In genomic region chr9:121669348-121669791, GRCm38 (mm10) we compare ENCODE assay signal across 8 mouse cellular contexts. TPM values are rescaled to one million over a fixed set of nuclear protein-coding genes. Genes with fewer than 3 reads are reported as not detected.
A peak's percentile ranks its signal among the peaks of the same experiment; 100 is the strongest.
DNase-seq lines count a peak whose midpoint lies in the region; ATAC-seq lines count a peak whose summit lies in the region.

No protein-coding gene starts in this region.

- peak; percentile 63 for DNase-seq in CD4-positive helper T cell, adult 2 months (ENCODE audit: low read depth, low spot score)
- peak; percentile 38 to 50 for DNase-seq in adrenal gland, adult 18-20 months (ENCODE audit: low spot score in 2 of 2)
- peak; percentile 81 to 83 for DNase-seq in heart, postnatal 14 days
- DNase-seq in kidney, postnatal 25 days: peak; percentile 64 to 77
- DNase-seq in right cerebral cortex, postnatal 10 days (ENCODE audit: low spot score in 2 of 2): peak; percentile 61 to 75
- peak; percentile 49 for DNase-seq in yolk sac, embryonic 10.5 days (ENCODE audit: low spot score)

- ATAC-seq in forebrain, embryonic 12.5 days (ENCODE audit: low FRiP score): peak; percentile 80

- H3K4me3 ChIP-seq in forebrain, embryonic 12.5 days (replicated peaks): peak overlapping the region; percentile 35
- peak overlapping the region; percentile 87 for H3K4me3 ChIP-seq in megakaryocyte, embryonic 14.5 days (replicated peaks)

- peaks cover 36% of the 10 kb centered on the region for H3K27me3 ChIP-seq in forebrain, embryonic 12.5 days
- peaks cover 93% of the 10 kb centered on the region for H3K27me3 ChIP-seq in megakaryocyte, embryonic 14.5 days (replicated peaks)

- H3K4me1 ChIP-seq in forebrain, embryonic 12.5 days: peaks cover 29% of the 10 kb centered on the region
- peaks cover 66% of the 10 kb centered on the region for H3K4me1 ChIP-seq in megakaryocyte, embryonic 14.5 days

- under 1% methylated on average over 28 of the region's 28 CpGs for WGBS in forebrain, embryonic 12.5 days

- no peaks in the 10 kb centered on the region for H3K9me3 ChIP-seq in forebrain, embryonic 12.5 days
- H3K9me3 ChIP-seq in megakaryocyte, embryonic 14.5 days: peaks cover 15% of the 10 kb centered on the region

- H3K9ac ChIP-seq in forebrain, embryonic 12.5 days: peak overlapping the region; percentile 38

- H3K27ac ChIP-seq in forebrain, embryonic 12.5 days: no peak overlapping the region

- peak overlapping the region; percentile 68 for H3K4me2 ChIP-seq in forebrain, embryonic 12.5 days

- intact Hi-C loops in heart, postnatal 14 days (cut with DNase I): no loop called here

- H3K36me3 ChIP-seq in forebrain, embryonic 12.5 days (replicated peaks): no peaks in the 10 kb centered on the region
- H3K36me3 ChIP-seq in megakaryocyte, embryonic 14.5 days (replicated peaks; ENCODE audit: low read length): no peaks in the 10 kb centered on the region

RNA-seq across cellular contexts. Expression of gene Vipr1, which starts 26.9 kb away (rescaled TPM):
- under 1 TPM; 0.30 to 0.67 TPM for total RNA-seq in adrenal gland, adult 18-20 months (2021)
- polyA plus RNA-seq in forebrain, embryonic 12.5 days (2016; fragmentation: Nextera tagmentation; extraction: Ambion mirVana): 0.50 and 1.7 TPM in 2 replicates
- total RNA-seq in heart, postnatal 14 days (2021): 1 to 10 TPM in 1 of 2 experiments, under 1 TPM in 1; 0.73 to 2.1 TPM
- polyA plus RNA-seq in megakaryocyte, embryonic 14.5 days (2012; ENCODE audit: insufficient read depth, low replicate concordance): 0.07 and 2.5 TPM in 2 replicates

RNA-seq across cellular contexts. Expression of gene Lyzl4, which starts 27.5 kb away (rescaled TPM):
- total RNA-seq in adrenal gland, adult 18-20 months (2021): not detected
- polyA plus RNA-seq in forebrain, embryonic 12.5 days (2016; fragmentation: Nextera tagmentation; extraction: Ambion mirVana): not detected in 2 replicates
- not detected for total RNA-seq in heart, postnatal 14 days (2021)
- polyA plus RNA-seq in megakaryocyte, embryonic 14.5 days (2012; ENCODE audit: insufficient read depth, low replicate concordance): 0.51 TPM in 1 of 2 replicates, not detected in the other

RNA-seq across cellular contexts. Expression of gene Sec22c, which starts 35.9 kb away (rescaled TPM):
- total RNA-seq in adrenal gland, adult 18-20 months (2021): 1 to 10 TPM; 4.0 to 4.3 TPM
- 24.5 and 29.3 TPM in 2 replicates for polyA plus RNA-seq in forebrain, embryonic 12.5 days (2016; fragmentation: Nextera tagmentation; extraction: Ambion mirVana)
- total RNA-seq in heart, postnatal 14 days (2021): 1 to 10 TPM; 5.3 to 5.8 TPM
- polyA plus RNA-seq in megakaryocyte, embryonic 14.5 days (2012; ENCODE audit: insufficient read depth, low replicate concordance): 1.2 and 2.4 TPM in 2 replicates

RNA-seq across cellular contexts. Expression of gene Ss18l2, which starts 40.8 kb away (rescaled TPM):
- 10 to 100 TPM; 40.8 to 44.5 TPM for total RNA-seq in adrenal gland, adult 18-20 months (2021)
- polyA plus RNA-seq in forebrain, embryonic 12.5 days (2016; fragmentation: Nextera tagmentation; extraction: Ambion mirVana): 97.5 and 104 TPM in 2 replicates
- 100 to 1,000 TPM; 128 to 131 TPM for total RNA-seq in heart, postnatal 14 days (2021)
- polyA plus RNA-seq in megakaryocyte, embryonic 14.5 days (2012; ENCODE audit: insufficient read depth, low replicate concordance): 30.1 and 45.4 TPM in 2 replicates

RNA-seq across cellular contexts. Expression of gene Nktr, which starts 49.6 kb away (rescaled TPM):
- total RNA-seq in adrenal gland, adult 18-20 months (2021): 10 to 100 TPM; 61.9 to 62.7 TPM
- polyA plus RNA-seq in forebrain, embryonic 12.5 days (2016; fragmentation: Nextera tagmentation; extraction: Ambion mirVana): 75.7 and 78.2 TPM in 2 replicates
- total RNA-seq in heart, postnatal 14 days (2021): 10 to 100 TPM; 44.8 to 46.5 TPM
- polyA plus RNA-seq in megakaryocyte, embryonic 14.5 days (2012; ENCODE audit: insufficient read depth, low replicate concordance): 4.4 and 6.4 TPM in 2 replicates
